Mouse (Mus musculus) spleen, adult 2 months (tissue): ENCODE measurements around the gene Vps45. TPM values are rescaled to one million over a fixed set of nuclear protein-coding genes. Genes with fewer than 3 reads are reported as not detected.
"Not testable (repeated sequence)": the region's sequence is repeated elsewhere in the genome, so short reads cannot be mapped to it uniquely, and the experiment has no call there.

ENCODE experiments used
- DNase-seq, 2 experiments: peaks; one replicate each; pipeline versions ENCODE4 v3.0.0 to v3.0.0-alpha.2; 2012 to 2021; ENCODE audit warnings: low spot score in 2 of 2, low read depth in 1 of 2
- H3K27ac ChIP-seq: fragments of 200-500 bp; 2 replicates; pipeline ENCODE4 v1.5.1; 2012; ENCODE audit warnings: low read length, inconsistent platforms; ENCODE audit not compliant: insufficient read depth
- H3K27me3 ChIP-seq: fragments of 200-500 bp; 2 replicates; pipeline ENCODE4 v1.6.1; 2012; ENCODE audit warnings: mild to moderate bottlenecking, moderate library complexity, low read length, inconsistent platforms; ENCODE audit not compliant: control insufficient read depth, insufficient read depth
- H3K36me3 ChIP-seq: fragments of 200-500 bp; 2 replicates; pipeline ENCODE4 v1.6.1; 2012; ENCODE audit warnings: mild to moderate bottlenecking, low read length, inconsistent platforms; ENCODE audit not compliant: control insufficient read depth, insufficient read depth
- H3K4me1 ChIP-seq: fragments of 200-500 bp; 2 replicates; pipeline ENCODE4 v1.6.1; 2011; ENCODE audit warnings: inconsistent platforms; ENCODE audit not compliant: control insufficient read depth, insufficient read depth, insufficient read length
- H3K4me3 ChIP-seq: fragments of 200-500 bp; 2 replicates; pipeline ENCODE4 v1.5.1; 2011; ENCODE audit warnings: mild to moderate bottlenecking, inconsistent platforms; ENCODE audit not compliant: insufficient read depth, insufficient read length; ENCODE audit errors: extremely low read depth
- CTCF ChIP-seq: fragments of 200-500 bp; IDR thresholded peaks from 2 replicates; pipeline ENCODE4 v1.5.1; 2011; ENCODE audit warnings: mild to moderate bottlenecking, inconsistent platforms; ENCODE audit not compliant: insufficient read depth, insufficient read length, insufficient replicate concordance; ENCODE audit errors: extremely low read depth
- POLR2A ChIP-seq: fragments of 200-500 bp; IDR thresholded peaks from 2 replicates; pipeline ENCODE4 v1.6.1; 2011; ENCODE audit warnings: low read depth, low read length, inconsistent platforms
- WGBS: fragments of 180-500 bp; shearing (Covaris S2); methylation state at CpG from one replicate; pipeline ENCODE4 v1.1.7; 2018; 5-methylcytosine and 5-hydroxymethylcytosine counted together
- polyA plus RNA-seq: library from polyadenylated mRNA; depleted of rRNA; stranded (reverse); fragments of >200 nt; gene quantifications from 2 replicates; pipeline ENCODE4 v1.2.3, GENCODE M21; 2012

Gene Vps45
- polyA plus RNA-seq, 1 experiment = 2.0 TPM

DNA sequence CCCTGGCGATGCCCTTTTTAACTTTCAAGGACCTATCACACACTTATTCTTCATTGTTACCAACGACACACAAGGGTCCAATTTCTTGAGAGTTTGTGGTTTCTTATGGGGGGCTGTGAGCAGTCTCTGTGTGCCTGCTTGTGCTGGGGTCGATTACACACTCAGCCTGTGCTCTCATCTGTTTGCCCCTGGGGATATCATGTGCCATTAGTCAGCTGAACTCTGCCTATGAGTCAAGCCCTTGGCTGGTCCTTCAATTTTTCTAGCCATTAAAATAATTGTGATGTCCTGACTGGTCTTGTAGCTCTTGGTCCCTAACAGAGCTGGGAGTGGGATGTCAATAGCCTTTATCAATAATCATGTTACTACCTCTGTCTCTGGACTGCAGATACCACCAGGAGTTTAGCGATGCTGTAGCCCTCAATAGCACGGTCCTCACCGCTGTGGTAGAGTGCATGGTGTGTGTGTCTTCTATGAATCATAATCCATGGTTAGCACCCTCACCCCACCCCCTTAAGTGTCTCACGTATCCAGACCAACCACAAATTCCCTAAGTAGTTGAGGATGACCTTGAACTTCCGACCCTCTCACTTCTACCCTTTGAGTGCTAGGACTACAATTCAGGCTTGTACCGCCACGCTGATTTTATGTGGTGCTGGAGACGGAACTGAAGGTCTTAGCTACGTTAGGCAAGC is 77.8 kb downstream of the Vps45 start:
- WGBS = 87% methylated on average over 12 of the region's 12 CpGs
- peaks cover 28% of the 10 kb centered on the region; the same call in 1 of the 2 replicates for H3K4me1 ChIP-seq
- TF ChIP-seq CTCF (no peak), POLR2A (no peak)
- H3K27me3 ChIP-seq = no peaks in the 10 kb centered on the region
- no peak overlapping the region for H3K4me3 ChIP-seq
- H3K27ac ChIP-seq = no peak overlapping the region
- no peaks in the 10 kb centered on the region for H3K36me3 ChIP-seq
- no peak for DNase-seq

DNA sequence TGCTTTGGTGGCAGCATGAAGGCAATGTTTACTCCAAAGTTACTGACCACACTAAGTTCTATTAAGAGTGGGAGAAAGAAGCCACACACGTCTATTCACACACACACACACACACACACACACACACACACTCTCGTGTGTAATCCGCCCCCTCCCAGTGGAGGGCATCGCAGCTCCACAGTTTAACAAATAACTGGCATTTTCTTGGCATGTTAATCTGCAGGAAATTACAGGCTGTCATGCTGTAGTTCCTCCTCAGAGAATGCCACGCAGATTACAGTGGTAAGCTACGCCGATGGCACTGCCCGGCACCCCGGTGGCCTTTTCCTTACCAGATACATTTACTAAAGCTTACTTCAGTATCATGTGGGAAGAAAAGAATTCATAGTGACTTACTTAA is 80.0 kb downstream of the Vps45 start:
- WGBS = 60% methylated on average over 9 of the region's 9 CpGs
- no peaks in the 10 kb centered on the region for H3K27me3 ChIP-seq
- H3K36me3 ChIP-seq = no peaks in the 10 kb centered on the region
- peak overlapping the region; percentile 33; the same call in 1 of the 2 replicates for H3K27ac ChIP-seq
- TF ChIP-seq CTCF = no peak
- no peak for TF ChIP-seq POLR2A
- H3K4me3 ChIP-seq = no peak overlapping the region
- DNase-seq = no peak
- H3K4me1 ChIP-seq = peaks cover 36% of the 10 kb centered on the region; the same call in 1 of the 2 replicates

DNA sequence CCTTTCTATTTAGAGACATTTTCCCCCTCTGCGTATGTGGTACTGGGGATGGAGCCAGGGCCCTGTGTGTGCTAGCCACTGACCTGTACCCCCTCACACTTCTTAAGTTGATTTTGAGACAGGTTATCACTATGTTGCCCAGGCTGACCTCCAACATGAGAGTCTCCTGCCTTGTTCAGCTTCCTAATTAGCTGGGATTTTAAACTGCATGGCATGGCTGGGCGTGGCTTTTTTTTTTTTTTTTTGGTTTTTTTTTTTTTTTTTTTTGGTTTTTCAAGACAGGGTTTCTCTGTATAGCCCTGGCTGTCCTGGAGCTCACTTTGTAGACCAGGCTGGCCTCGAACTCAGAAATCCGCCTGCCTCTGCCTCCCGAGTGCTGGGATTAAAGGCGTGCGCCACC is 80.7 kb downstream of the Vps45 start:
- peak overlapping the region; percentile 36 for H3K27ac ChIP-seq
- not testable (repeated sequence) for H3K27me3 ChIP-seq, H3K36me3 ChIP-seq, H3K4me3 ChIP-seq, DNase-seq
- peaks cover 37% of the 10 kb centered on the region; the same call in 1 of the 2 replicates for H3K4me1 ChIP-seq
- WGBS = 80% methylated on average over 7 of the region's 7 CpGs

DNA sequence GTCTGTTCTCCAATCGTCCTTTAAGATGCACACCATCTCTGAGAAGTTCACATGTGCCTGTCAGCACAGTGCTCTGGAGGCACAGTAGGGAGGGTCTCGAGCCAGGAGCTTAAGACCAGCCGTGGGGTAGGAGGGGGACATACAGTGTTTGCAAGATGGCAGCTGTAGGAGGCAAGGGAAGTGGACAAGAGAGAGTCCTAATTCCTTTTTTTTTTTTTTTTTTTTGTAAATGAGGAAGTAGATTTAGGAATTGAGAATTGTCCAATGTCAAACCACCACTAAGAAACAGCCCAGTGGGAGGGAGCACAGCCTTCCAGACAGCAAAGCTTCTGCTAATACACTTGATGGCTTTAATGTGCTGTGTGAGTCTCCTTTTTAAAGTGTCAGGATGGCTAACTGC is 81.2 kb downstream of the Vps45 start:
- WGBS = 60% methylated on average over 3 of the region's 3 CpGs
- Histone ChIP-seq H3K27ac (peak overlapping the region; percentile 71), H3K36me3 (no peaks in the 10 kb centered on the region), H3K4me1 (peaks cover 37% of the 10 kb centered on the region; the same call in 1 of the 2 replicates), H3K27me3 (no peaks in the 10 kb centered on the region), H3K4me3 (no peak overlapping the region)
- no peak for DNase-seq
- TF ChIP-seq POLR2A (no peak), CTCF (no peak)

DNA sequence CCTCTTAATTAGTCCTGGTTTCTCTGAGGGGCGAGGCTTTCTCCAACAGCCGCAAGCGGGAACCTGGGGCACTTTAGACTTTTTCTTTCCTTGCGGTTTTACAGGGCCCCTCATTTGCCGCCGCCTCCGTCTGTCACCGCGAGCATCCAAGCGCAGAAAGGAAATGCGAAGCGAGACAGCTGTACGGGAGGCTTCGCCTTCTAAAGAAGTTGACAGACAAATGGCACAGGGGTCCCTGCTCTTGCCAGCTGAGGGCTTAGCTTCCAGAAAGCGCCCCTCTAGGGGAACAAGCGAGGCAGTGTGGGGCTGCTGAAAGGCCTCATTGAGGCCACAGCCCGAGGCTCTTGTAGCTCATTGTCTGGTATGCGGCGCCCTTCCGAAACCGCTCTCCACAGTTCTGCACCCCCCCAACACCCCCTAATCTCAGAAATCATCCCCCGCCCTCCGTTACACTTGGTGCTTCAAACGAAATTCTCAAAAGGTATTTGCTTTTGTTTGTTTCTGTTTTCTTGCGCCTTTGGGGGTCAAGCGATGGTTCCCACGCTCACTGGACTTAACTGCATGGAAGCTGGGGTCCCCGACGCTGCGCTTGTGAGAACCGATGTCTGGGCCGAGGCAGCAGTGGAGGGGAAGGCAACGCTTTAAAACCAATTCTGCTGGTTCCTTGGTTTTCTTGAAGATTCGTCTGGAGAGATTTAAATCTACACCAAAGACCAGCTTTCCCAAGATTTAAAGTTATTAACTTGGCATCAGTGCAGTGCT is 85.2 kb downstream of the Vps45 start:
- 15% methylated on average over 34 of the region's 34 CpGs for WGBS
- Histone ChIP-seq H3K36me3 (no peaks in the 10 kb centered on the region), H3K27me3 (no peaks in the 10 kb centered on the region), H3K27ac (peak overlapping the region; percentile 99), H3K4me3 (peak overlapping the region; percentile 58), H3K4me1 (peaks cover 32% of the 10 kb centered on the region; the same call in 1 of the 2 replicates)
- no peak for TF ChIP-seq CTCF
- TF ChIP-seq POLR2A = peak; percentile 58; the same call in 1 of the 2 replicates
- peak; percentile 79 to 82 for DNase-seq

DNA sequence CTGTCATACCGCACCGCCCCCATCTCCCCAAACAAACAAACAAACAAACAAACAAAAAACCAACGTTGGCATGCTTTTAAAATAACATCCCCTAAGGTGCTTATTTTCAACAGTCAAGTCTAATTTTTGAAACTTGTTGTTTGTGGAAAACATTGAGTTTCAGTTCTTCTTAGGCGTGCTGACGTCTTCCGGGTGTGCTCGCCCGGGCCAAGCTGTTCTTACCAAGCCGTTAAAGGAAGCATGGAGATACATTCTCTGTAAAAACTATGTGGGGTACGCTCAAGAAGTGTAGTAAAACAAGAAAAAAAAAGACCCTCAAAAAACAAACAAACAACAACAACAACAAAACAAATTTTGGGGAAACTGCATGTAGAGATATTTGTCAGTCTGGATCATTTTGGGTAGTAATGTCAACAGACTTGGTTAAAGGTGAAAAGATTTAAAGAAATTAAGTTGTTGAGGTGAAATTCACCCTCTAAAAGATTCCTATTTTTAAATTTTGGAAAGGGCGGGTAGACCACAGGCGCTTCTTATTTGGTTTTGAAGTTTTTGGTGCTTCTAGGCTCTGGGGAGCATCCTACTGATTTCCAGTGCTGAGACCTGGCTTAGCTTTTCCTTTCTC is 85.9 kb downstream of the Vps45 start:
- Histone ChIP-seq H3K36me3 (no peaks in the 10 kb centered on the region), H3K27ac (peak overlapping the region; percentile 99), H3K27me3 (no peaks in the 10 kb centered on the region), H3K4me1 (peaks cover 29% of the 10 kb centered on the region; the same call in 1 of the 2 replicates), H3K4me3 (peak overlapping the region; percentile 58; the same call in 1 of the 2 replicates)
- peak in 1 of 2 experiments; percentile 85 for DNase-seq
- WGBS = 18% methylated on average over 12 of the region's 12 CpGs
- TF ChIP-seq POLR2A (no peak; the same call in 1 of the 2 replicates), CTCF (no peak)

DNA sequence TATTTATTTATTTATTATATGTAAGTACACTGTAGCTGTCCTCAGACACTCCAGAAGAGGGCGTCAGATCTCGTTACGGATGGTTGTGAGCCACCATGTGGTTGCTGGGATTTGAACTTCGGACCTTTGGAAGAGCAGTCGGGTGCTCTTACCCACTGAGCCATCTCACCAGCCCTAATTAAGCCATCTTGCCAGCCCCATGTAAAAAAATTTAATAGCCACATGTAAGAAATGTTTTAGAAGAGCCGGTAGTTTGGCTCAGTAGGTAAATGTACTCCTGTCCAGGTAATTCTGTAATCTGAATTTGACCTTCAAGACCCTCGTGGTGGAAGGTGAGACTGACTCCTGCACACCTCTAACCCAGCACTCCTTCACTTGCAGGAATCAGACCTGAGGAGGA is 87.6 kb downstream of the Vps45 start:
- DNase-seq, H3K27me3 ChIP-seq, H3K4me3 ChIP-seq, H3K36me3 ChIP-seq, H3K27ac ChIP-seq: not testable (repeated sequence)
- WGBS = 81% methylated on average over 7 of the region's 7 CpGs
- H3K4me1 ChIP-seq = peaks cover 22% of the 10 kb centered on the region; the same call in 1 of the 2 replicates
